Mouse (Mus musculus): Measurements from ENCODE around the gene Lrrc17. TPM values are rescaled to one million over a fixed set of nuclear protein-coding genes. Genes with fewer than 3 reads are reported as not detected.

Lrrc17 gene
- polyA plus RNA-seq, 1 experiment = 0.18 TPM

GRCm38 (mm10) chr5:21544821-21545220, 1.5 kb downstream of the Lrrc17 start:
- no peak for TF ChIP-seq POLR2A (IDR thresholded peaks at IDR 0.05; ENCODE audit: borderline replicate concordance, insufficient read depth, low read length)
- TF ChIP-seq CTCF (IDR thresholded peaks at IDR 0.05; ENCODE audit: borderline replicate concordance, insufficient read depth, low read depth, low read length) = no peak
- DNase-seq = no peak
- no peak overlapping the region for H3K27ac ChIP-seq (ENCODE audit: insufficient read depth, low read length)
- H3K4me3 ChIP-seq (replicated peaks; ENCODE audit: insufficient read depth, low read depth, low read length) = no peak overlapping the region
- 23% methylated on average over 3 of the region's 3 CpGs for WGBS
- no peaks in the 10 kb centered on the region for H3K4me1 ChIP-seq (ENCODE audit: control insufficient read depth, insufficient read depth, low read length)
- no peaks in the 10 kb centered on the region for H3K27me3 ChIP-seq (ENCODE audit: control insufficient read depth, insufficient read depth, low read length)

- TF ChIP-seq POLR2A (IDR thresholded peaks at IDR 0.05; ENCODE audit: borderline replicate concordance, insufficient read depth, low read length) = no peak
- no peak for TF ChIP-seq CTCF (IDR thresholded peaks at IDR 0.05; ENCODE audit: borderline replicate concordance, insufficient read depth, low read depth, low read length)
Measured at GRCm38 (mm10) chr5:21545227-21545626, 1.9 kb downstream of the Lrrc17 start.

GRCm38 (mm10) chr5:21545786-21546185, 2.4 kb downstream of the Lrrc17 start:
- WGBS = 21% methylated on average over 4 of the region's 4 CpGs

More at GRCm38 (mm10) chr5:21545227-21545626, 1.9 kb downstream of the Lrrc17 start:
- no peak overlapping the region for H3K27ac ChIP-seq (ENCODE audit: insufficient read depth, low read length)
- H3K4me3 ChIP-seq (replicated peaks; ENCODE audit: insufficient read depth, low read depth, low read length) = no peak overlapping the region
- no peaks in the 10 kb centered on the region for H3K4me1 ChIP-seq (ENCODE audit: control insufficient read depth, insufficient read depth, low read length)
- no peaks in the 10 kb centered on the region for H3K27me3 ChIP-seq (ENCODE audit: control insufficient read depth, insufficient read depth, low read length)
- DNase-seq = no peak

GRCm38 (mm10) chr5:21547005-21547404, 3.6 kb downstream of the Lrrc17 start:
- no peak for TF ChIP-seq POLR2A (IDR thresholded peaks at IDR 0.05; ENCODE audit: borderline replicate concordance, insufficient read depth, low read length)
- TF ChIP-seq CTCF (IDR thresholded peaks at IDR 0.05; ENCODE audit: borderline replicate concordance, insufficient read depth, low read depth, low read length) = no peak
- Histone ChIP-seq H3K27ac (ENCODE audit: insufficient read depth, low read length) (no peak overlapping the region), H3K27me3 (ENCODE audit: control insufficient read depth, insufficient read depth, low read length) (no peaks in the 10 kb centered on the region), H3K4me1 (ENCODE audit: control insufficient read depth, insufficient read depth, low read length) (no peaks in the 10 kb centered on the region), H3K4me3 (replicated peaks; ENCODE audit: insufficient read depth, low read depth, low read length) (no peak overlapping the region)
- no peak for DNase-seq
- WGBS = 88% methylated on average over 8 of the region's 8 CpGs

More at GRCm38 (mm10) chr5:21545786-21546185, 2.4 kb downstream of the Lrrc17 start:
- TF ChIP-seq POLR2A (IDR thresholded peaks at IDR 0.05; ENCODE audit: borderline replicate concordance, insufficient read depth, low read length) = no peak
- TF ChIP-seq CTCF (IDR thresholded peaks at IDR 0.05; ENCODE audit: borderline replicate concordance, insufficient read depth, low read depth, low read length) = no peak
- Histone ChIP-seq H3K27me3 (ENCODE audit: control insufficient read depth, insufficient read depth, low read length) (no peaks in the 10 kb centered on the region), H3K4me3 (replicated peaks; ENCODE audit: insufficient read depth, low read depth, low read length) (no peak overlapping the region), H3K4me1 (ENCODE audit: control insufficient read depth, insufficient read depth, low read length) (no peaks in the 10 kb centered on the region), H3K27ac (ENCODE audit: insufficient read depth, low read length) (no peak overlapping the region)
- DNase-seq = no peak

- no peaks in the 10 kb centered on the region for H3K27me3 ChIP-seq (ENCODE audit: control insufficient read depth, insufficient read depth, low read length)
- H3K27ac ChIP-seq (ENCODE audit: insufficient read depth, low read length) = no peak overlapping the region
- H3K4me3 ChIP-seq (replicated peaks; ENCODE audit: insufficient read depth, low read depth, low read length) = no peak overlapping the region
- no peak for DNase-seq
- no peaks in the 10 kb centered on the region for H3K4me1 ChIP-seq (ENCODE audit: control insufficient read depth, insufficient read depth, low read length)
- whole genome bisulfite sequencing = 86% methylated on average over 4 of the region's 4 CpGs
- TF ChIP-seq CTCF (IDR thresholded peaks at IDR 0.05; ENCODE audit: borderline replicate concordance, insufficient read depth, low read depth, low read length) (no peak), POLR2A (IDR thresholded peaks at IDR 0.05; ENCODE audit: borderline replicate concordance, insufficient read depth, low read length) (no peak)
Measured at GRCm38 (mm10) chr5:21553685-21554084, 10.3 kb downstream of the Lrrc17 start.

- Histone ChIP-seq H3K27ac (ENCODE audit: insufficient read depth, low read length) (no peak overlapping the region), H3K27me3 (ENCODE audit: control insufficient read depth, insufficient read depth, low read length) (no peaks in the 10 kb centered on the region), H3K4me1 (ENCODE audit: control insufficient read depth, insufficient read depth, low read length) (no peaks in the 10 kb centered on the region; the same call in 1 of the 2 replicates), H3K4me3 (replicated peaks; ENCODE audit: insufficient read depth, low read depth, low read length) (no peak overlapping the region)
- WGBS = 98% methylated on average over 1 of the region's 1 CpGs
- no peak for TF ChIP-seq CTCF (IDR thresholded peaks at IDR 0.05; ENCODE audit: borderline replicate concordance, insufficient read depth, low read depth, low read length)
- TF ChIP-seq POLR2A (IDR thresholded peaks at IDR 0.05; ENCODE audit: borderline replicate concordance, insufficient read depth, low read length) = no peak
- DNase-seq = no peak
Measured at GRCm38 (mm10) chr5:21554732-21555131, 11.4 kb downstream of the Lrrc17 start.

GRCm38 (mm10) chr5:21556502-21556901, 13.1 kb downstream of the Lrrc17 start:
- Histone ChIP-seq H3K4me1 (ENCODE audit: control insufficient read depth, insufficient read depth, low read length) (no peaks in the 10 kb centered on the region; the same call in 1 of the 2 replicates), H3K27ac (ENCODE audit: insufficient read depth, low read length) (no peak overlapping the region), H3K4me3 (replicated peaks; ENCODE audit: insufficient read depth, low read depth, low read length) (no peak overlapping the region), H3K27me3 (ENCODE audit: control insufficient read depth, insufficient read depth, low read length) (no peaks in the 10 kb centered on the region)
- no peak for DNase-seq
- WGBS = 81% methylated on average over 3 of the region's 3 CpGs
- TF ChIP-seq CTCF (IDR thresholded peaks at IDR 0.05; ENCODE audit: borderline replicate concordance, insufficient read depth, low read depth, low read length) (no peak), POLR2A (IDR thresholded peaks at IDR 0.05; ENCODE audit: borderline replicate concordance, insufficient read depth, low read length) (no peak)

- H3K27ac ChIP-seq (ENCODE audit: insufficient read depth, low read length) = no peak overlapping the region
- no peak for DNase-seq
- H3K4me3 ChIP-seq (replicated peaks; ENCODE audit: insufficient read depth, low read depth, low read length) = no peak overlapping the region
- no peak for TF ChIP-seq CTCF (IDR thresholded peaks at IDR 0.05; ENCODE audit: borderline replicate concordance, insufficient read depth, low read depth, low read length)
- no peak for TF ChIP-seq POLR2A (IDR thresholded peaks at IDR 0.05; ENCODE audit: borderline replicate concordance, insufficient read depth, low read length)
- H3K27me3 ChIP-seq (ENCODE audit: control insufficient read depth, insufficient read depth, low read length) = no peaks in the 10 kb centered on the region
- WGBS = 73% methylated on average over 2 of the region's 2 CpGs
- no peaks in the 10 kb centered on the region; the same call in 1 of the 2 replicates for H3K4me1 ChIP-seq (ENCODE audit: control insufficient read depth, insufficient read depth, low read length)
Measured at GRCm38 (mm10) chr5:21563936-21564335, 20.6 kb downstream of the Lrrc17 start.

All from cerebellum, adult 2 months (tissue).